Mouse (Mus musculus) MEL (cell line): Measurements from ENCODE around the gene Frmd4a. TPM values are rescaled to one million over a fixed set of nuclear protein-coding genes. Genes with fewer than 3 reads are reported as not detected.

Experiments used
- DNase-seq: peaks from one replicate; pipeline ENCODE4 v3.0.0; 2011; ENCODE audit warnings: low read depth, low spot score
- H3K27ac ChIP-seq: 2 replicates; pipeline ENCODE4 v1.5.1; 2012; ENCODE audit warnings: low read depth, mild to moderate bottlenecking, control low read depth, low read length, moderate library complexity; ENCODE audit not compliant: control insufficient read depth
- H3K27me3 ChIP-seq, 2 experiments: fragments of 150-350 bp in 1 of 2; sonication (generic) in 1 of 2; 2 replicates each; pipeline ENCODE4 v1.6.1; 2012; ENCODE audit warnings: low read length in 2 of 2, mild to moderate bottlenecking in 2 of 2, improper control_type of control experiment in 1 of 2, moderate library complexity in 1 of 2; ENCODE audit not compliant: insufficient read depth in 2 of 2, control insufficient read depth in 1 of 2
- H3K36me3 ChIP-seq, 2 experiments: 2 replicates each; pipeline ENCODE4 v1.6.1; 2012 to 2014; ENCODE audit warnings: low read length in 2 of 2, improper control_type of control experiment in 1 of 2, inconsistent platforms in 1 of 2, mild to moderate bottlenecking in 1 of 2; ENCODE audit not compliant: insufficient read depth in 2 of 2, control insufficient read depth in 1 of 2
- H3K4me1 ChIP-seq, 2 experiments: fragments of 150-350 bp in 1 of 2; sonication (generic) in 1 of 2; 2 replicates each; pipeline ENCODE4 v1.6.1; 2012; ENCODE audit warnings: low read length in 2 of 2, improper control_type of control experiment in 1 of 2, mild to moderate bottlenecking in 1 of 2; ENCODE audit not compliant: insufficient read depth in 2 of 2, control insufficient read depth in 1 of 2
- H3K4me3 ChIP-seq, 2 experiments: fragments of 150-350 bp in 1 of 2; sonication (generic) in 1 of 2; 2 replicates each; pipeline ENCODE4 v1.5.1; 2012; ENCODE audit warnings: low read depth in 2 of 2, low read length in 2 of 2, mild to moderate bottlenecking in 2 of 2, moderate library complexity in 2 of 2, control low read depth in 1 of 2, improper control_type of control experiment in 1 of 2; ENCODE audit not compliant: control insufficient read depth in 1 of 2, insufficient read depth in 1 of 2
- H3K79me2 ChIP-seq: 2 replicates; pipeline ENCODE4 v1.6.1; 2012; ENCODE audit warnings: mild to moderate bottlenecking, low read length, moderate library complexity; ENCODE audit not compliant: control insufficient read depth, poor library complexity, insufficient read depth
- H3K9ac ChIP-seq: 2 replicates; pipeline ENCODE4 v1.6.1; 2012; ENCODE audit warnings: low read depth, mild to moderate bottlenecking, control low read depth, low read length, moderate library complexity; ENCODE audit not compliant: control insufficient read depth, poor library complexity, severe bottlenecking
- H3K9me3 ChIP-seq: fragments of 150-350 bp; sonication (generic); replicated peaks from 2 replicates; pipeline ENCODE4 v1.6.1; 2012; ENCODE audit warnings: mild to moderate bottlenecking, low read length, improper control_type of control experiment, moderate library complexity; ENCODE audit not compliant: insufficient read depth
- CHD1 ChIP-seq: IDR thresholded peaks from 2 replicates; pipeline ENCODE4 v1.6.1; 2012; ENCODE audit warnings: low read depth, mild to moderate bottlenecking, inconsistent platforms, low read length, improper control_type of control experiment
- CHD2 ChIP-seq: IDR thresholded peaks from 2 replicates; pipeline ENCODE4 v1.6.1; 2011; ENCODE audit warnings: low read length, improper control_type of control experiment
- CTCF ChIP-seq, 3 experiments: IDR thresholded peaks in 2 of 3; conservative IDR thresholded peaks in 1 of 3; 2 replicates each; pipeline ENCODE4 v1.5.1; 2011 to 2012; ENCODE audit warnings: low read length in 3 of 3, low read depth in 2 of 3, mild to moderate bottlenecking in 2 of 3, improper control_type of control experiment in 1 of 3, inconsistent platforms in 1 of 3, mixed read lengths in 1 of 3, moderate library complexity in 1 of 3; ENCODE audit not compliant: control insufficient read depth in 1 of 3, insufficient read depth in 1 of 3, poor library complexity in 1 of 3, severe bottlenecking in 1 of 3
- ELF1 ChIP-seq: IDR thresholded peaks from 2 replicates; pipeline ENCODE4 v1.6.1; 2014; ENCODE audit warnings: low read depth, mild to moderate bottlenecking, inconsistent platforms, low read length, improper control_type of control experiment, moderate library complexity
- EP300 ChIP-seq, 2 experiments: IDR thresholded peaks; 2 replicates each; pipeline ENCODE4 v1.6.1; 2011; ENCODE audit warnings: improper control_type of control experiment in 2 of 2, low read length in 2 of 2, low read depth in 1 of 2, mild to moderate bottlenecking in 1 of 2
- GABPA ChIP-seq: IDR thresholded peaks from 2 replicates; pipeline ENCODE4 v1.6.1; 2012; ENCODE audit warnings: low read depth, mild to moderate bottlenecking, inconsistent platforms, low read length, improper control_type of control experiment, moderate library complexity
- HCFC1 ChIP-seq: IDR thresholded peaks from 2 replicates; pipeline ENCODE4 v1.6.1; 2012; ENCODE audit warnings: low read depth, mild to moderate bottlenecking, inconsistent platforms, low read length, improper control_type of control experiment, moderate library complexity
- JUND ChIP-seq: IDR thresholded peaks from 2 replicates; pipeline ENCODE4 v1.6.1; 2011; ENCODE audit warnings: low read depth, mild to moderate bottlenecking, improper control_type of control experiment, low read length
- MAFK ChIP-seq: IDR thresholded peaks from 2 replicates; pipeline ENCODE4 v1.6.1; 2011; ENCODE audit warnings: low read depth, mild to moderate bottlenecking, low read length, improper control_type of control experiment, borderline replicate concordance
- MAX ChIP-seq: IDR thresholded peaks from 2 replicates; pipeline ENCODE4 v1.6.1; 2011; ENCODE audit warnings: low read length, improper control_type of control experiment
- MAZ ChIP-seq: IDR thresholded peaks from 2 replicates; pipeline ENCODE4 v1.6.1; 2012; ENCODE audit warnings: low read depth, mild to moderate bottlenecking, inconsistent platforms, low read length, improper control_type of control experiment
- MXI1 ChIP-seq: IDR thresholded peaks from 2 replicates; pipeline ENCODE4 v1.6.1; 2011; ENCODE audit warnings: mild to moderate bottlenecking, low read depth, low read length, improper control_type of control experiment
- MYC ChIP-seq: IDR thresholded peaks from 2 replicates; pipeline ENCODE4 v1.6.1; 2011; ENCODE audit warnings: low read depth, mild to moderate bottlenecking, low read length, improper control_type of control experiment, moderate library complexity
- NRF1 ChIP-seq: IDR thresholded peaks from 2 replicates; pipeline ENCODE4 v1.6.1; 2014; ENCODE audit warnings: low read depth, mild to moderate bottlenecking, inconsistent platforms, low read length, improper control_type of control experiment, moderate library complexity; ENCODE audit not compliant: poor library complexity, insufficient read depth, severe bottlenecking
- POLR2AphosphoS5 ChIP-seq: IDR thresholded peaks from 2 replicates; pipeline ENCODE4 v1.6.1; 2012; ENCODE audit warnings: low read depth, borderline replicate concordance, mild to moderate bottlenecking, inconsistent platforms, low read length, moderate library complexity, mixed read lengths
- SIN3A ChIP-seq: IDR thresholded peaks from 2 replicates; pipeline ENCODE4 v1.6.1; 2012; ENCODE audit warnings: low read length, improper control_type of control experiment, inconsistent platforms
- TAL1 ChIP-seq: IDR thresholded peaks from 2 replicates; pipeline ENCODE4 v1.6.1; 2012; ENCODE audit warnings: mild to moderate bottlenecking, inconsistent platforms, low read length, moderate library complexity, mixed read lengths
- TCF12 ChIP-seq: IDR thresholded peaks from 2 replicates; pipeline ENCODE4 v1.6.1; 2014; ENCODE audit warnings: low read depth, mild to moderate bottlenecking, inconsistent platforms, low read length, improper control_type of control experiment, moderate library complexity
- USF1 ChIP-seq: IDR thresholded peaks from 2 replicates; pipeline ENCODE4 v1.6.1; 2014; ENCODE audit warnings: low read depth, mild to moderate bottlenecking, inconsistent platforms, low read length, improper control_type of control experiment, moderate library complexity
- USF2 ChIP-seq, 2 experiments: IDR thresholded peaks; 2 replicates each; pipeline ENCODE4 v1.6.1; 2011 to 2012; ENCODE audit warnings: improper control_type of control experiment in 2 of 2, low read length in 2 of 2, borderline replicate concordance in 1 of 2, inconsistent platforms in 1 of 2, low read depth in 1 of 2, mild to moderate bottlenecking in 1 of 2; ENCODE audit not compliant: insufficient read depth in 1 of 2
- ZC3H11A ChIP-seq: IDR thresholded peaks from 2 replicates; pipeline ENCODE4 v1.6.1; 2012; ENCODE audit warnings: low read depth, mild to moderate bottlenecking, inconsistent platforms, low read length, improper control_type of control experiment
- ZKSCAN1 ChIP-seq: IDR thresholded peaks from 2 replicates; pipeline ENCODE4 v1.6.1; 2012; ENCODE audit warnings: low read depth, mild to moderate bottlenecking, inconsistent platforms, low read length, improper control_type of control experiment, moderate library complexity
- polyA plus RNA-seq, 2 experiments: library from polyadenylated mRNA; stranded (reverse) in 1 of 2; unstranded in 1 of 2; fragments of >175 nt in 1 of 2; fragments of >200 nt in 1 of 2; gene quantifications; 2 replicates each; pipeline versions ENCODE4 v1.2.1 to v1.2.4; 2012; ENCODE audit warnings: low replicate concordance in 2 of 2, low read depth in 1 of 2; ENCODE audit not compliant: insufficient read length in 2 of 2, insufficient read depth in 1 of 2, missing spikeins in 1 of 2
- total RNA-seq: library from RNA; depleted of rRNA; stranded (reverse); fragments of 300-350 nt; gene quantifications from 2 replicates; pipeline ENCODE4 v1.2.3, GENCODE M21; 2012

Gene Frmd4a
- total and polyA plus RNA-seq, 3 experiments, result 6.4 to 14.4 TPM; not detected in 1

GRCm38 (mm10) chr2:4154036-4154653 is 136.6 kb downstream of the Frmd4a start:
- no peaks in the 10 kb centered on the region for H3K36me3 ChIP-seq
- H3K27ac ChIP-seq, result no peak overlapping the region
- H3K79me2 ChIP-seq, result no peaks in the 10 kb centered on the region
- no peaks in the 10 kb centered on the region for H3K9me3 ChIP-seq
- H3K27me3 ChIP-seq, result no peaks in the 10 kb centered on the region
- H3K4me3 ChIP-seq, result no peak overlapping the region
- TF ChIP-seq NRF1 (no peak), MAFK (no peak), JUND (no peak), SIN3A (no peak), TAL1 (no peak), CHD2 (no peak), POLR2AphosphoS5 (no peak), TCF12 (no peak), USF1 (no peak), CTCF (IDR thresholded peaks at IDR 0.05 in 2 of 3, conservative IDR thresholded peaks at IDR 0.05 in 1 of 3; ENCODE audit: control insufficient read depth in 1 of 3, insufficient read depth in 1 of 3, low read depth in 2 of 3, low read length in 3 of 3, poor library complexity in 1 of 3, severe bottlenecking in 1 of 3) (no peak), ZKSCAN1 (no peak), USF2 (IDR thresholded peaks at IDR 0.05; ENCODE audit: borderline replicate concordance in 1 of 2, insufficient read depth in 1 of 2, low read depth in 1 of 2, low read length in 2 of 2) (no peak)
- DNase-seq, result no peak
- no peaks in the 10 kb centered on the region for H3K4me1 ChIP-seq
- no peak overlapping the region for H3K9ac ChIP-seq

- TF ChIP-seq MXI1 (no peak), CHD1 (no peak), USF2 (IDR thresholded peaks at IDR 0.05; ENCODE audit: borderline replicate concordance in 1 of 2, insufficient read depth in 1 of 2, low read depth in 1 of 2, low read length in 2 of 2) (no peak), ELF1 (no peak), ZC3H11A (no peak), GABPA (no peak), SIN3A (no peak), TAL1 (no peak), MAZ (no peak), MAX (no peak), EP300 (IDR thresholded peaks at IDR 0.05; ENCODE audit: low read depth in 1 of 2, low read length in 2 of 2) (no peak), MYC (no peak), HCFC1 (no peak), ZKSCAN1 (no peak), NRF1 (no peak)
Measured at GRCm38 (mm10) chr2:4154654-4155047, 137.1 kb downstream of the Frmd4a start.

More at GRCm38 (mm10) chr2:4154654-4155047, 137.1 kb downstream of the Frmd4a start:
- Histone ChIP-seq H3K36me3 (no peaks in the 10 kb centered on the region), H3K27ac (no peak overlapping the region), H3K27me3 (no peaks in the 10 kb centered on the region), H3K9me3 (no peaks in the 10 kb centered on the region), H3K9ac (no peak overlapping the region), H3K4me3 (no peak overlapping the region), H3K79me2 (no peaks in the 10 kb centered on the region), H3K4me1 (no peaks in the 10 kb centered on the region)
- DNase-seq, result no peak
